Mouse (Mus musculus) ES-Bruce4 (cell line): ENCODE measurements around the gene Gnas.

ENCODE experiments used
- CTCF ChIP-seq: IDR thresholded peaks from one replicate; pipeline ENCODE4 v1.8.1; 2011; ENCODE audit warnings: low read depth, low read length
- POLR2A ChIP-seq: IDR thresholded peaks from one replicate; pipeline ENCODE4 v1.8.1; 2011; ENCODE audit warnings: low read length; ENCODE audit not compliant: insufficient read depth

DNA sequence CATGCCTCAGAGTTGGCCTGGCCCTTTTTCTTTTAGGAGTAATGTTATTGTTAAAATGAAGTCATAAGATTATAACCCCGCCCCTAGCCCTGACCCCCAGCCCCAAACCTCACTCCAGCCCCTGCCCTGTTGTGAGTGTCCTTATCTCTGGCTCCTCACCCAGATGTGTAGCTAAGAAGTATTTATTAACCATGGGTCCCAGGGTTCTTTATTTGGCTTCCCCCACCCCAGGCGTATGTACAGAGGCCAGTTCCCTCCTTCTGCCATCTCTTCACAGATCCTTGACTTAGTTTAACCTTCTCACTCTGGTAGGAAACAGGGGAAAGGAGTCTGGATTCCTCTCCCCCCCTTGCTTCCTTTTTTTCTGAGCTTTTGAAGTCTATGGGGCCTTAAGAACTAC, 28.5 kb downstream of the Gnas start:
- TF ChIP-seq CTCF (no peak), POLR2A (no peak)
